In genomic region chr13:75542946-75543327, GRCm38 (mm10) we compare ENCODE assay signal across 17 mouse cellular contexts.
"Had no signal": no experiment of that assay in that cellular context is flagged by ENCODE, and none has a peak within 500 bp of the region (broad histone marks: within the 10 kb centered on the region; RNA-seq: fewer than 3 reads in every experiment).

No protein-coding gene starts in this region.

- H3K36me3 ChIP-seq: liver, embryonic 12.5 days; midbrain, embryonic 10.5 days; midbrain, embryonic 12.5 days; neural tube, embryonic 13.5 days; neural tube, embryonic 15.5 days had no signal

- H3K27ac ChIP-seq: liver, embryonic 12.5 days; liver, embryonic 14.5 days; midbrain, embryonic 10.5 days; midbrain, embryonic 12.5 days; neural tube, embryonic 13.5 days; neural tube, embryonic 15.5 days had no signal

- H3K9me3 ChIP-seq: liver, embryonic 12.5 days; midbrain, embryonic 10.5 days; midbrain, embryonic 12.5 days; neural tube, embryonic 13.5 days; neural tube, embryonic 15.5 days had no signal

- H3K4me1 ChIP-seq: liver, embryonic 12.5 days; midbrain, embryonic 12.5 days; neural tube, embryonic 13.5 days; neural tube, embryonic 15.5 days had no signal

- ATAC-seq: liver, embryonic 12.5 days; midbrain, embryonic 16.5 days had no signal

- H3K4me2 ChIP-seq: liver, embryonic 12.5 days; midbrain, embryonic 12.5 days; neural tube, embryonic 13.5 days; neural tube, embryonic 15.5 days had no signal

- H3K27me3 ChIP-seq: liver, embryonic 12.5 days; midbrain, embryonic 12.5 days; neural tube, embryonic 13.5 days; neural tube, embryonic 15.5 days had no signal

- H3K4me3 ChIP-seq: liver, embryonic 12.5 days; midbrain, embryonic 10.5 days; midbrain, embryonic 12.5 days; myocyte; neural tube, embryonic 13.5 days; neural tube, embryonic 15.5 days had no signal

- DNase-seq: midbrain, embryonic 14.5 days; retina, postnatal 1 day; right cerebral cortex, adult 18-20 months; right cerebral cortex, postnatal 25 days; right cerebral cortex, postnatal 4 days; spleen, adult 18-20 months; thymus, adult 18-20 months; thymus, postnatal 14 days; thymus, postnatal 36 days had no signal

- H3K9ac ChIP-seq: liver, embryonic 12.5 days; liver, embryonic 14.5 days; midbrain, embryonic 12.5 days; neural tube, embryonic 13.5 days; neural tube, embryonic 15.5 days had no signal
